Mouse (Mus musculus) hindbrain, embryonic 16.5 days (tissue): ENCODE results near the gene Ptpn22. TPM values are rescaled to one million over a fixed set of nuclear protein-coding genes. Genes with fewer than 3 reads are reported as not detected.

Experiments used
- ATAC-seq: fragments of 200-750 bp; cut with Nextera tagmentation; 2 replicates; pipeline ENCODE4 v1.8.0; 2017; ENCODE audit warnings: moderate TSS enrichment, moderate library complexity
- H3K27ac ChIP-seq: fragments of 300-500 bp; sonication (generic); 2 replicates; pipeline ENCODE4 v1.5.1; 2014; ENCODE audit warnings: low read depth, mild to moderate bottlenecking, control low read depth, low read length, moderate library complexity
- H3K27me3 ChIP-seq: fragments of 300-500 bp; sonication (generic); replicated peaks from 2 replicates; pipeline ENCODE4 v1.6.1; 2014; ENCODE audit warnings: low read length; ENCODE audit not compliant: control insufficient read depth, insufficient read depth
- H3K36me3 ChIP-seq: fragments of 300-500 bp; sonication (generic); 2 replicates; pipeline ENCODE4 v1.6.1; 2014; ENCODE audit warnings: mild to moderate bottlenecking, low read length, moderate library complexity, mixed read lengths; ENCODE audit not compliant: control insufficient read depth, insufficient read depth
- H3K4me1 ChIP-seq: fragments of 300-500 bp; sonication (generic); 2 replicates; pipeline ENCODE4 v1.6.1; 2014; ENCODE audit warnings: low read depth, low read length; ENCODE audit not compliant: control insufficient read depth, insufficient read depth
- H3K4me2 ChIP-seq: fragments of 300-500 bp; sonication (generic); 2 replicates; pipeline ENCODE4 v1.6.1; 2014; ENCODE audit warnings: mild to moderate bottlenecking, low read length, control low read depth, moderate library complexity
- H3K4me3 ChIP-seq: fragments of 300-500 bp; sonication (generic); 2 replicates; pipeline ENCODE4 v1.5.1; 2014; ENCODE audit warnings: mild to moderate bottlenecking, low read length, control low read depth, moderate library complexity
- H3K9ac ChIP-seq: fragments of 300-500 bp; sonication (generic); 2 replicates; pipeline ENCODE4 v1.6.1; 2014; ENCODE audit warnings: low read depth, mild to moderate bottlenecking, control low read depth, low read length, moderate library complexity
- H3K9me3 ChIP-seq: fragments of 300-500 bp; sonication (generic); 2 replicates; pipeline ENCODE4 v1.6.1; 2014; ENCODE audit warnings: mild to moderate bottlenecking, low read length, moderate library complexity; ENCODE audit not compliant: control insufficient read depth
- WGBS: fragments of 180-500 bp; shearing (Covaris S2); extraction: QIAGEN DNeasy Blood & Tissue Kit; methylation state at CpG from one replicate; pipeline ENCODE4 v1.1.7; 2014; 5-methylcytosine and 5-hydroxymethylcytosine counted together
- polyA plus RNA-seq: library from polyadenylated mRNA; unstranded; fragments of >200 nt; fragmentation: Nextera tagmentation; extraction: Ambion mirVana; gene quantifications from 2 replicates; pipeline ENCODE4 v1.2.1, GENCODE M21; 2015

Ptpn22 gene
- polyA plus RNA-seq, 1 experiment from 2014 or later, result 0.43 TPM

GRCm38 (mm10) chr3:103913451-103913961, 53.9 kb downstream of the Ptpn22 start:
- Histone ChIP-seq H3K27ac (peak overlapping the region; percentile 95), H3K9ac (peak overlapping the region; percentile 97), H3K4me3 (peak overlapping the region; percentile 100), H3K9me3 (no peaks in the 10 kb centered on the region), H3K27me3 (no peaks in the 10 kb centered on the region), H3K4me1 (peaks cover 11% of the 10 kb centered on the region), H3K36me3 (no peaks in the 10 kb centered on the region), H3K4me2 (peak overlapping the region; percentile 81)
- peak; percentile 8; the same call in 1 of the 2 replicates for ATAC-seq
- WGBS, result 6% methylated on average over 11 of the region's 11 CpGs

GRCm38 (mm10) chr3:103914010-103914669, 54.5 kb downstream of the Ptpn22 start, which contains the start of gene Rsbn1:
Gene Rsbn1 (plus strand): TSS chr3:103914120.
- Histone ChIP-seq H3K27ac (peak within 1 kb of the TSS; percentile 95), H3K4me2 (peak within 1 kb of the TSS; percentile 81), H3K27me3 (no peaks in the 10 kb centered on the region), H3K4me1 (peaks cover 11% of the 10 kb centered on the region), H3K9me3 (no peaks in the 10 kb centered on the region), H3K9ac (peak within 1 kb of the TSS; percentile 97), H3K4me3 (peak within 1 kb of the TSS; percentile 100), H3K36me3 (no peaks in the 10 kb centered on the region)
- ATAC-seq, result peak; percentile 100
- WGBS, result under 1% methylated on average over 52 of the region's 55 CpGs

- ATAC-seq, result peak; percentile 49
- peak overlapping the region; percentile 97 for H3K9ac ChIP-seq
- no peaks in the 10 kb centered on the region for H3K9me3 ChIP-seq
- H3K4me1 ChIP-seq, result peaks cover 11% of the 10 kb centered on the region
- no peaks in the 10 kb centered on the region for H3K36me3 ChIP-seq
- peak overlapping the region; percentile 100 for H3K4me3 ChIP-seq
- H3K27me3 ChIP-seq, result no peaks in the 10 kb centered on the region
- under 1% methylated on average over 36 of the region's 60 CpGs for WGBS
- peak overlapping the region; percentile 81 for H3K4me2 ChIP-seq
- peak overlapping the region; percentile 95 for H3K27ac ChIP-seq
Observed at GRCm38 (mm10) chr3:103914732-103915508, 55.3 kb downstream of the Ptpn22 start.

- Histone ChIP-seq H3K27me3 (no peaks in the 10 kb centered on the region), H3K4me2 (peak overlapping the region; percentile 81), H3K9ac (peak overlapping the region; percentile 97), H3K9me3 (no peaks in the 10 kb centered on the region), H3K36me3 (no peaks in the 10 kb centered on the region), H3K27ac (peak overlapping the region; percentile 95), H3K4me3 (peak overlapping the region; percentile 100), H3K4me1 (peaks cover 11% of the 10 kb centered on the region)
- no peak for ATAC-seq
- 5% methylated on average over 7 of the region's 7 CpGs for WGBS
Observed at GRCm38 (mm10) chr3:103915509-103915896, 55.9 kb downstream of the Ptpn22 start.

- Histone ChIP-seq H3K27ac (no peak overlapping the region), H3K4me3 (peak overlapping the region; percentile 21), H3K9ac (peak overlapping the region; percentile 1; the same call in 1 of the 2 replicates), H3K27me3 (no peaks in the 10 kb centered on the region), H3K4me1 (peaks cover 11% of the 10 kb centered on the region), H3K4me2 (peak overlapping the region; percentile 81), H3K36me3 (no peaks in the 10 kb centered on the region), H3K9me3 (no peaks in the 10 kb centered on the region)
- no peak for ATAC-seq
- 27% methylated on average over 5 of the region's 5 CpGs for WGBS
Observed at GRCm38 (mm10) chr3:103916205-103916838, 56.7 kb downstream of the Ptpn22 start.

- Histone ChIP-seq H3K27me3 (no peaks in the 10 kb centered on the region), H3K4me2 (peak overlapping the region; percentile 81), H3K9ac (peak overlapping the region; percentile 43; the same call in 1 of the 2 replicates), H3K4me1 (peaks cover 11% of the 10 kb centered on the region), H3K27ac (no peak overlapping the region), H3K36me3 (no peaks in the 10 kb centered on the region), H3K4me3 (peak overlapping the region; percentile 21), H3K9me3 (no peaks in the 10 kb centered on the region)
- no peak for ATAC-seq
- 75% methylated on average over 3 of the region's 3 CpGs for WGBS
Observed at GRCm38 (mm10) chr3:103916839-103917237, 57.2 kb downstream of the Ptpn22 start.

GRCm38 (mm10) chr3:103920094-103920493, 60.5 kb downstream of the Ptpn22 start:
- Histone ChIP-seq H3K4me3 (no peak overlapping the region), H3K27ac (no peak overlapping the region), H3K4me1 (peaks cover 11% of the 10 kb centered on the region), H3K36me3 (no peaks in the 10 kb centered on the region), H3K9me3 (no peaks in the 10 kb centered on the region), H3K9ac (no peak overlapping the region), H3K4me2 (no peak overlapping the region), H3K27me3 (no peaks in the 10 kb centered on the region)
- WGBS, result 94% methylated on average over 1 of the region's 1 CpGs
- ATAC-seq, result no peak

- 72% methylated on average over 3 of the region's 3 CpGs for WGBS
- no peaks in the 10 kb centered on the region for H3K9me3 ChIP-seq
- peaks cover 6% of the 10 kb centered on the region for H3K4me1 ChIP-seq
- H3K9ac ChIP-seq, result no peak overlapping the region
- H3K4me3 ChIP-seq, result no peak overlapping the region
- no peaks in the 10 kb centered on the region for H3K36me3 ChIP-seq
- ATAC-seq, result no peak
- no peak overlapping the region for H3K4me2 ChIP-seq
- H3K27me3 ChIP-seq, result no peaks in the 10 kb centered on the region
- no peak overlapping the region for H3K27ac ChIP-seq
Observed at GRCm38 (mm10) chr3:103925302-103925701, 65.7 kb downstream of the Ptpn22 start.
